In the genomic region with DNA sequence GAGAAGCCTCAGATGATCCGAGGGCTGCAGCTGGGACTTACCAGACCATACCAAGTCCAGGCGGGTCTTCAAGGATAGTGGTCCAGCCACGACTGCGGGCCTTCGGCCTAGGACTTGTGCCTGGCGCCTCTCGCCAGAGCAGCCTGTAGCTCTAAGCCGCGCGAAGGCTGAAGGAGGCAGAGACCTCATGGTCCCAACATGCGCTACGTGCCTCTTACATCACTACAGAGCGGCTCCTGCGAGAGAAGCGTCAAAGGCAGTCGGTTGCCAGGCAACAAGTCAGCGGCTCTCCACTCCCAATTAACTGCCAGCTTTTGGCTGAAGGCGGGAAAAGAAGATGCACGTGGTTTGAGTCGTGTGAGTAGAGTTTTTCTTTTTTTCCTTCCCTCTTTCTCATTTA, we compare ENCODE assay signal across 9 mouse cellular contexts. TPM values are rescaled to one million over a fixed set of nuclear protein-coding genes. Genes with fewer than 3 reads are reported as not detected.
DNase-seq lines count a peak whose midpoint lies in the region.
"Had no signal": no experiment of that assay in that cellular context is flagged by ENCODE, and none has a peak within 500 bp of the region (broad histone marks: within the 10 kb centered on the region; RNA-seq: fewer than 3 reads in every experiment).

No protein-coding gene starts in this region.

- 36% methylated on average over 20 of the region's 20 CpGs for WGBS in forebrain, embryonic 10.5 days

- peak; percentile 20 to 31 for DNase-seq in heart, postnatal 10 days
- no peak for DNase-seq in heart, adult 9 months (ENCODE audit: low spot score in 2 of 2)
- DNase-seq in forebrain, embryonic 10.5 days (ENCODE audit: extremely low spot score, low spot score): peak; percentile 47
- peak; percentile 48 to 61 for DNase-seq in kidney, postnatal 4 days
- DNase-seq in mesoderm, embryonic 11.5 days (ENCODE audit: low read depth, low spot score): peak; percentile 49
- peak; percentile 79 for DNase-seq in testis, postnatal 14 days (ENCODE audit: low spot score)
- DNase-seq in c-Kit-positive CD71-positive TER-119-positive erythroid progenitor cells, embryonic 14.5 days (ENCODE audit: low spot score): no peak
- DNase-seq in urinary bladder, postnatal 14 days (ENCODE audit: low spot score): no peak

- intact Hi-C loops in heart, postnatal 10 days (cut with DNase I): loop anchor here (5.0 kb wide), 2 partner anchors 143 to 358 kb away; a partner anchor contains a TSS

- H3K27me3 ChIP-seq in forebrain, embryonic 10.5 days (ENCODE audit: poor library complexity, severe bottlenecking): no peaks in the 10 kb centered on the region

- peaks cover 10% of the 10 kb centered on the region for H3K36me3 ChIP-seq in forebrain, embryonic 10.5 days (replicated peaks)

- H3K4me3 ChIP-seq in forebrain, embryonic 10.5 days: no peak overlapping the region
- H3K4me3 ChIP-seq: myocyte had no signal

- peaks cover 2% of the 10 kb centered on the region; the same call in 1 of the 2 replicates for H3K9me3 ChIP-seq in forebrain, embryonic 10.5 days

- H3K4me1 ChIP-seq in forebrain, embryonic 10.5 days: peaks cover 6% of the 10 kb centered on the region; the same call in 1 of the 2 replicates

- H3K27ac ChIP-seq in forebrain, embryonic 10.5 days: no peak overlapping the region

RNA-seq across cellular contexts. Expression of a gene that starts 10.3 kb away (rescaled TPM):
- total RNA-seq in heart, postnatal 10 days (2021): 10 to 100 TPM; 22.3 to 22.6 TPM
- polyA plus RNA-seq in forebrain, embryonic 10.5 days (2016; fragmentation: Nextera tagmentation; extraction: Ambion mirVana): 19.5 and 20.4 TPM in 2 replicates

RNA-seq across cellular contexts. Expression of a gene that starts 34.9 kb away (rescaled TPM):
- total RNA-seq in heart, postnatal 10 days (2021): 10 to 100 TPM; 16.4 to 20.0 TPM
- 49.7 and 51.2 TPM in 2 replicates for polyA plus RNA-seq in forebrain, embryonic 10.5 days (2016; fragmentation: Nextera tagmentation; extraction: Ambion mirVana)

RNA-seq across cellular contexts. Expression of a gene that starts 51.5 kb away (rescaled TPM):
- total RNA-seq in heart, postnatal 10 days (2021): under 1 TPM in 1 of 2 experiments, not detected in 1; 0.17 TPM
- not detected in 2 replicates for polyA plus RNA-seq in forebrain, embryonic 10.5 days (2016; fragmentation: Nextera tagmentation; extraction: Ambion mirVana)
- polyA plus RNA-seq: myocyte had no signal

RNA-seq across cellular contexts. Expression of a gene that starts 54.8 kb away (rescaled TPM):
- total RNA-seq in heart, postnatal 10 days (2021): under 1 TPM; 0.36 to 0.40 TPM
- 0.22 TPM in 1 of 2 replicates, not detected in the other for polyA plus RNA-seq in forebrain, embryonic 10.5 days (2016; fragmentation: Nextera tagmentation; extraction: Ambion mirVana)
- polyA plus RNA-seq: myocyte had no signal

Comparison
In these comparisons a context has a peak if more than half of its experiments do, and no peak if none do; other contexts are left out.
1. DNase-seq: peak in heart, postnatal 10 days (2 of 2), forebrain, embryonic 10.5 days (single experiment), kidney, postnatal 4 days (2 of 2), mesoderm, embryonic 11.5 days (single experiment) and testis, postnatal 14 days (single experiment); none in heart, adult 9 months (0 of 2), c-Kit-positive CD71-positive TER-119-positive erythroid progenitor cells, embryonic 14.5 days (single experiment) and urinary bladder, postnatal 14 days (single experiment).